Mouse (Mus musculus) splenic B cell, adult 2 months (primary cell): ENCODE measurements at regions not wholly inside any gene's neighbourhood (a gene's known extent, or its start where the extent isn't known, plus 50 kb on each side); places are given as distances from the start of the nearest gene placed in this dataset.

Experiments used
- DNase-seq: peaks from one replicate; pipeline ENCODE4 v3.0.0-alpha.2; 2011; ENCODE audit warnings: low read depth, low spot score
- H3K27me3 ChIP-seq: 2 replicates; pipeline ENCODE4 v1.6.1; 2012; ENCODE audit warnings: mild to moderate bottlenecking, low read length, moderate library complexity, mixed read lengths; ENCODE audit not compliant: control insufficient read depth, poor library complexity, insufficient read depth, severe bottlenecking
- H3K36me3 ChIP-seq: 2 replicates; pipeline ENCODE4 v1.6.1; 2012; ENCODE audit warnings: mild to moderate bottlenecking, low read length, moderate library complexity, mixed read lengths; ENCODE audit not compliant: control insufficient read depth, poor library complexity, insufficient read depth, severe bottlenecking

DNA sequence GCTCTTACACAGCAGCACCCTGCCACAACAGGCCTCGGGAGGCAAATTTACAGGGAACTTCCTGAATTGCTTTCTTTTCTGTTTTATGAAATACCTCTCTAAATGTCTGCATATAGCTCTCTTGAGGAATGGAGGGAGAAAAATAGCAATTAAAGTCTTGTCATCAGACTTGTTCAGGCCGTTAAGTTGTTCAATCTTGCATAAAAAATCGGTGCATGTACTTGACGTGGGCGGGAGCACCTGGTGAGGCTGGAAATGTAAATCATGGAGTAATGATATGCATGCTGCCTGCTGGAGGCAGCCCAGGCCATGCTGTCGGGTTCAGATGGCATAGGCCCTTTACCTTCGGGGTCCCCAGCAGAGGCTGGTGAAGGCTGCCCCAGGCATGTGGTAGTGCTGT is 153.6 kb upstream of the A530016L24Rik start:
- Histone ChIP-seq H3K27me3 (no peaks in the 10 kb centered on the region), H3K36me3 (no peaks in the 10 kb centered on the region)
- DNase-seq, result no peak

DNA sequence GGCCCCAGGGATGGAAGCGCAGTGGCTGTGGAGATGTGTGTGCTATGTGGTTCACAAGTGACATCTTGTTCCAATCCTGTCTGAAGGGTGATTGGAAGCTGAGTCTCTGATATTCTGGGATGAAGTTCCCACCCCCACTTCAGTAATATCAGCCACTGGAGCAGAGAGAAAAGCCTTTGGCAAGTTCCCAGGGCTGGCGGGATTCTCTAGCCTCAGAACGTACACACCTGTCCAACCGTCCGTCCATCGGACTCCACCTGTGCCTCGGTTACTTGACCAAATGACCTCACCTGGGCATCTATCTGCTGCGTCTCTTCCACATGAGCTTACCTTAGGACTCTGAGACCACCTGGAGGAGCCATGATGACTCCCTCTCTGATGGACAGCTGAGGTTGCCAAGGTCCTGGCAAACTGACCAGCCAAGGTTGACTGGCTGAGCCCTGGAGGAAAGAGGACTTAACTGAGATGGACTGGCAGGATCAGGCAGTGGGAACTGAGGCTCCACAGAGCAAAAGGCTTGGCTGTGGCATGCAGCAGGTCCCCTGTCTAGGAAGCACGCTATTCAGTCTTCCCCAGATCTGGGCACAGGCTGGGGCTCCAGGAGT is 152.5 kb upstream of the A530016L24Rik start:
- no peaks in the 10 kb centered on the region for H3K27me3 ChIP-seq
- DNase-seq, result no peak
- H3K36me3 ChIP-seq, result no peaks in the 10 kb centered on the region

DNA sequence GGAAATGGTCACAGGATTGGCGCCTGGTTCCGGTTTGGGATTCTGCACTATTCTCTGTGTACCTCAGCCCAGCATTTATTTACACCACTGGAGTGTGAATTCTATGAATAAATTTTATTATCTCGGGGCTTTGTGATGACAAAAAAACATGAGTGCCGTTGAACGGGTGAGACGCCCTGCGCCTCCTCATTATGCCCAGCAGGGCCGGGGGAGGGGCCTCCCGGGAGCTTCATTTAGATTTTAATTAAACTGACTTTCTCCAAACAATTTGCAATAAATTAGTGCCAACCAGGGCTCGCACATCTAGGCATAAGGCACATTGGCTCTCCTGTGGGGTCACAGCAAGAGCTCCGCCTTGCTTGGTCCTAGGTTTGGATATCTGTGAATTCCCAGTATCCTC is 151.8 kb upstream of the A530016L24Rik start:
- no peak for DNase-seq
- no peaks in the 10 kb centered on the region for H3K36me3 ChIP-seq
- H3K27me3 ChIP-seq, result no peaks in the 10 kb centered on the region

DNA sequence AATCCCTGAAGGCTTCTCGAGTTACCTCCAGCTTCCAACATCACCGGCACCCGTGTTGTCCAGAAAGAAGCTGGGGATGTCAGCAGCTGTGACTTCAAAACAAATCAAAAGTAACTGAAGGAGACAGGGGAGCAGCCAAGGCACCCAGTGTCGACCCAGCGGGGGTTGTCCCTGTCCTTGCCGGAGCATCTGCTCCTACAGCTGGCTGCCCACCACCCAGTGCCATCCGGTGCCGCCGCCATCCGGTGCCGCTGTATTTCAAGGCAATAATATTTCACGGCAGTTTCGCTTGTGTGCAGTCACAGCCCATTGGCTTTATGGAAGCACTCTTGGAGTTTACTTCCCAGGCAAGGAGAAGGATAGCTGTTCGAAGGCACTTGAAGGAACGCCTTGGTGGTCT is 150.3 kb upstream of the A530016L24Rik start:
- no peak for DNase-seq
- Histone ChIP-seq H3K36me3 (no peaks in the 10 kb centered on the region), H3K27me3 (no peaks in the 10 kb centered on the region)

GRCm38 (mm10) chr12:112339481-112340179 is 149.6 kb upstream of the A530016L24Rik start:
- H3K27me3 ChIP-seq, result no peaks in the 10 kb centered on the region
- no peak for DNase-seq
- no peaks in the 10 kb centered on the region for H3K36me3 ChIP-seq

DNA sequence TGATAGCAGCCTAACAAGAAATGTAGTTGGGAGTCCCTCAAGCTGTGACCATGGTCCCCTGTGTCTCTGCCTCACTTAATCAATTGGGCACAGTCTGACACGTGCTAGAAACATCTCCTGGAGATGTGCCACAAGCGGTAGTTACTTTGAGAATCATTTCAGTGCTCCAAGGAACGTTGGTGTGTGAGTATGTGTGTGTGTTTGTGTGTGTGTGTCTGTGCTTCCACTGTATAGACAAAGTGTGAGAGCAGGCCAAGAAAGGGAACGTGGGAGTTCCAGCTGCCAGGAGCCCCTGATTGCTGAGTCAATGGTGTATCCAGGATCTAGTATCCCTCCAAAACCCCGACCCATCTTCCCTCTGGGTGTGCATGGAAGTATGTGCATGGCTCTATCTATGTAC is 149.0 kb upstream of the A530016L24Rik start:
- Histone ChIP-seq H3K36me3 (no peaks in the 10 kb centered on the region), H3K27me3 (no peaks in the 10 kb centered on the region)
- no peak for DNase-seq

DNA sequence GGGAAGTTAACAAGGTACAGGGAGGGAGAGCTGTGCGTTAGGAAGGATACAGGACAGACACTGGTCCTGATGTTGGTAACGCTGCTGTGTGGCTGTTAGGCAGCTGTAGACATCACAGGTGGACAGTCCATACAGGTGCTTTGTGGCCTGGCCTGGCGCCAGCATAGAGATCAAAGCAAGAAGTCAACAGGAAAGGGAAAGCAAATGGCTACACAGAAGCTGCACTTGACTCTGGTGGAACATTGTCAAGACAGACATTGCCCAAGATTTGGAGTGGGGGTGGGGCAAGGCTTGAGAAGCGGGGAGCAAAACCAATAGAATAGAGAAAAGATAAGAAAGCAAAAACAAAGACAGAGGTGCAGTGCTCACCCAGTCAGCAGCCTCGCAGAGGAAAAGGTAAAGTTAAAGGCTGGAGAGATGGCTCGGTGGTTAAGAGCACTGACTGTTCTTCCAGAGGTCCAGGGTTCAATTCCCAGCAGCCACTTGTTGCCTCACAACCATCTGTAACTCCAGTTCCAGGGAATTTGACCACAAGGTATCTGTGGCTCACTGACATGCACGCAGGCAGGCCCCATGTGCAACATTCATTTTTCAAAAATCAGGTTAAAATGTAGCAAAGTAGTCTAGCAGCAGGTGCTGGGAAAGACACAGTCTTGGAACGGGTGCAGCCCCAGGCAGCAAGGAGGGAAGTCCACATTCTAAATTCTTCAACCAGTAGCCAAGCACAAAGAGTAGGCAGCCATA is 147.3 kb upstream of the A530016L24Rik start:
- no peaks in the 10 kb centered on the region for H3K36me3 ChIP-seq
- H3K27me3 ChIP-seq, result no peaks in the 10 kb centered on the region
- DNase-seq, result no peak

DNA sequence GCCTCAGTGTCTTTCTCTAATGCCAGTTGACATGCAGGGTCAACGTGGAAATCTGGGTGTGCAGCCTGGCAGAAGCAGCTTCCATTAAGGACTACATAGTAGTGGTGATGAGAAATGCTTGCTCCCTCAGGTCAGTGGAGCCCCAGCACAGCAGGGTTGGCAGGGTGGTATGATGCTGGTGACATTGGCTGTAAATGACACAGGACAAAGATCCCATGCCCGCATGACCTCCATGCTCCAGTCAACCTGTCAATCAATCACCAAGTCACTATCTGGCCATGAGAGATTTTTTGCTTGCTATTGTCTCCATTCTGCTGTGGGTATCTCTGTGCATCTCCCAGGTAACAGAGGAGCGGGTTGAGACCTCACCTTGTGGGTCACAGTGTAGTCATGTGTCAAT is 146.2 kb upstream of the A530016L24Rik start:
- DNase-seq, result no peak
- no peaks in the 10 kb centered on the region for H3K36me3 ChIP-seq
- no peaks in the 10 kb centered on the region for H3K27me3 ChIP-seq

DNA sequence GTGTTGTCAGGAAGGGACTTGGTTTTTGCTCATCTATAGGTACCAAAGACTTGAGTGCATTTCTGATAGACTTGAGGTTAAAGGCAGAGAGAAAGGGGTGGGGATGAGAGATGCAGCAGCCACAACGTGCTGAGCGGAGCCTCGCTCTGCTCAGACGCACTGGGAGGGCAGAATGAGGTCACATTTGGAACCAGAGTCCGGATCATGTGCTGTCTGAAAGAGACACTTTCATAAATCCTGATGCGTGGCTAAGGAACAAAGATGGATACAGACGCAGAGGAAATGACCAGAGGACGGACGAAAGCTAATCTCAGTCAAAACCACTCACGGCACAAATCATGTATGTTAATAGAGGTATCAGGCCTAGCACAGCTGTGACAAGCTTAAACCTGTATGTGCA is 145.0 kb upstream of the A530016L24Rik start:
- no peak for DNase-seq
- Histone ChIP-seq H3K27me3 (no peaks in the 10 kb centered on the region), H3K36me3 (no peaks in the 10 kb centered on the region)

GRCm38 (mm10) chr12:112345797-112346196 is 143.5 kb upstream of the A530016L24Rik start:
- no peaks in the 10 kb centered on the region for H3K36me3 ChIP-seq
- H3K27me3 ChIP-seq, result no peaks in the 10 kb centered on the region
- no peak for DNase-seq

- DNase-seq, result no peak
- Histone ChIP-seq H3K36me3 (no peaks in the 10 kb centered on the region), H3K27me3 (no peaks in the 10 kb centered on the region)
Observed at GRCm38 (mm10) chr12:112348116-112348515, 141.1 kb upstream of the A530016L24Rik start.

DNA sequence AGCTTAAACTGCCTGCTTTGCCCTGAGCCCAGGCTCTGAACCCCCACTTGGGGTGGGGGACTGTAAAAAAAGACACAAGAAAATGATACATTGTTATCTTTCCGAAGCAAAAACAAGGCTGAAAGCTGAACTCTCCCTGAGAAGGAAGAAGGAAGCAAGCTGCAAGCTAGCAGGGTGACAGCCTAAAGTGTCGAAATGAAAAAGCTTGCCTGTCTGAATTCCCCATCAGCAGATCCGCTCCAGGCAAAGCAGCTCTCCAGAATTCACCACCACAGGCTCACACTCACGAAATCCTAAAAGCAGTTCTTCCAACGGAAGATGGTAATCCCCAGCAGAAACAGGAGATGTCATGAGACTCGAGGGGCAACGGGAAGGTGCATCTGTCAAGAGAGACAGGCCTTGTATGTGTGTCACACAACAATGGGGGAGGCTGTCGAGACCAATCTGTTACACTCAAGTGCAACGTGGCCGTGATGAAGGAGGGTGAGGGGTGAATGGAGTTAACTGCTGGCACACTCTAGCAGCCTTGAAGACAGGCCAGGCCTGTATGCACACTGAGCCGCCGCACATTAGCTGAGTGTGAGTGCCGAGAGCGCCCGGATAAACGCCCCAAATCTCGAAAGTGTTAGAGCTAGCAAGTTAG is 139.5 kb upstream of the A530016L24Rik start:
- Histone ChIP-seq H3K36me3 (no peaks in the 10 kb centered on the region), H3K27me3 (no peaks in the 10 kb centered on the region)
- DNase-seq, result no peak

- Histone ChIP-seq H3K27me3 (no peaks in the 10 kb centered on the region), H3K36me3 (no peaks in the 10 kb centered on the region)
- DNase-seq, result no peak
Observed at GRCm38 (mm10) chr12:112350733-112351132, 138.5 kb upstream of the A530016L24Rik start.

- H3K27me3 ChIP-seq, result no peaks in the 10 kb centered on the region
- H3K36me3 ChIP-seq, result no peaks in the 10 kb centered on the region
- DNase-seq, result no peak
Observed at GRCm38 (mm10) chr12:112363349-112363748, 125.9 kb upstream of the A530016L24Rik start.

DNA sequence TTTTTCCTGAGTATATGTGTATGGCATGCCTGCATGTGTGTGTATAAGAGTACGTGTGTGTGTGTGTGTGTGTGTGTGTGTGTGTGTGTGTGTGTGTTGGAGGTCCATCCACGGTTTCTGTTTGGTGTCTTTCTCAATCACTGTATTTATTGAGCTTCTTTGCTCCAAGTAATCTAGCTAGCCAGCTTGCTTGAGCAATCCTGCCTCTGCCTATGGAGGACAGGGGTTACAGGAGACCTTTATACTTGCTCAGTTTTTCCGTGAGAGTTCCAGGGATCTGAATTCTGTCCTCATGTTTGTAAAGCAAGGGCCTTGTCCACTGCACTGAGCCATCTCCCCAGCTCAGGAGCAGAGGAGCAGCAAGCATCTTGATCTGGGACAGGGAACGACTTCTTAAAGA is 122.0 kb upstream of the A530016L24Rik start:
- DNase-seq, result no peak
- Histone ChIP-seq H3K36me3 (no peaks in the 10 kb centered on the region), H3K27me3 (no peaks in the 10 kb centered on the region)
